Mouse (Mus musculus) forebrain, embryonic 13.5 days (tissue): ENCODE results near the gene Fndc4. TPM values are rescaled to one million over a fixed set of nuclear protein-coding genes. Genes with fewer than 3 reads are reported as not detected.

Experiments used
- ATAC-seq: fragments of 200-750 bp; cut with Nextera tagmentation; 2 replicates; pipeline ENCODE4 v1.8.0; 2017
- H3K27ac ChIP-seq: fragments of 300-500 bp; sonication (generic); 2 replicates; pipeline ENCODE4 v1.5.1; 2015; ENCODE audit warnings: inconsistent platforms, mild to moderate bottlenecking, moderate library complexity
- H3K27me3 ChIP-seq: fragments of 300-500 bp; sonication (generic); 2 replicates; pipeline ENCODE4 v1.6.1; 2015; ENCODE audit warnings: mild to moderate bottlenecking, inconsistent platforms
- H3K36me3 ChIP-seq: fragments of 300-500 bp; sonication (generic); 2 replicates; pipeline ENCODE4 v1.6.1; 2015; ENCODE audit warnings: mild to moderate bottlenecking, inconsistent platforms; ENCODE audit not compliant: poor library complexity, severe bottlenecking
- H3K4me1 ChIP-seq: fragments of 300-500 bp; sonication (generic); 2 replicates; pipeline ENCODE4 v1.6.1; 2015; ENCODE audit warnings: inconsistent platforms
- H3K4me2 ChIP-seq: fragments of 300-500 bp; sonication (generic); 2 replicates; pipeline ENCODE4 v1.6.1; 2015; ENCODE audit warnings: inconsistent platforms, mild to moderate bottlenecking, moderate library complexity
- H3K4me3 ChIP-seq: fragments of 300-500 bp; sonication (generic); 2 replicates; pipeline ENCODE4 v1.5.1; 2015; ENCODE audit warnings: mild to moderate bottlenecking, inconsistent platforms
- H3K9ac ChIP-seq: fragments of 300-500 bp; sonication (generic); 2 replicates; pipeline ENCODE4 v1.6.1; 2015; ENCODE audit warnings: mild to moderate bottlenecking, inconsistent platforms
- H3K9me3 ChIP-seq: fragments of 300-500 bp; sonication (generic); replicated peaks from 2 replicates; pipeline ENCODE4 v1.6.1; 2016; ENCODE audit warnings: inconsistent platforms
- WGBS: fragments of 180-500 bp; shearing (Covaris S2); methylation state at CpG from one replicate; pipeline ENCODE4 v1.1.7; 2015; 5-methylcytosine and 5-hydroxymethylcytosine counted together
- polyA plus RNA-seq: library from polyadenylated mRNA; unstranded; fragments of >200 nt; fragmentation: Nextera tagmentation; extraction: Ambion mirVana; gene quantifications from 2 replicates; pipeline ENCODE4 v1.2.1, GENCODE M21; 2015

Fndc4 gene
- polyA plus RNA-seq, 1 experiment from 2014 or later = 62.1 TPM

DNA sequence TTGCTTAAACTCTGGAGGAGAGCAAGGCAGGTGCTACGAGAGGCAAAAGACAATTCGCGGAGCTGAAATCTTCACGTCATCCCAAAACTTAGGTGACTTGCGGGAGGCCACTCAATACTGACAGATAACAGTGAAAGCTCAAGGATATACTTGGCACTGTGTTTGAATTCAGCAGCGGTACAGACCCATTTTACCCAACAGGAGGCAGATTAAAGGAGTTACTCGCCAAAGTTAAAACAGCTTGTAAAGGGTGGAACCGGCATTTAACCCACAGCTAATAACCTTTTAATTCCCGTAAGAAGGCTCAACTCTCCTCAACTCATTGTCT is 4.6 kb downstream of the Fndc4 start:
- peak overlapping the region; percentile 84 for H3K4me2 ChIP-seq
- 4% methylated on average over 9 of the region's 9 CpGs for WGBS

DNA sequence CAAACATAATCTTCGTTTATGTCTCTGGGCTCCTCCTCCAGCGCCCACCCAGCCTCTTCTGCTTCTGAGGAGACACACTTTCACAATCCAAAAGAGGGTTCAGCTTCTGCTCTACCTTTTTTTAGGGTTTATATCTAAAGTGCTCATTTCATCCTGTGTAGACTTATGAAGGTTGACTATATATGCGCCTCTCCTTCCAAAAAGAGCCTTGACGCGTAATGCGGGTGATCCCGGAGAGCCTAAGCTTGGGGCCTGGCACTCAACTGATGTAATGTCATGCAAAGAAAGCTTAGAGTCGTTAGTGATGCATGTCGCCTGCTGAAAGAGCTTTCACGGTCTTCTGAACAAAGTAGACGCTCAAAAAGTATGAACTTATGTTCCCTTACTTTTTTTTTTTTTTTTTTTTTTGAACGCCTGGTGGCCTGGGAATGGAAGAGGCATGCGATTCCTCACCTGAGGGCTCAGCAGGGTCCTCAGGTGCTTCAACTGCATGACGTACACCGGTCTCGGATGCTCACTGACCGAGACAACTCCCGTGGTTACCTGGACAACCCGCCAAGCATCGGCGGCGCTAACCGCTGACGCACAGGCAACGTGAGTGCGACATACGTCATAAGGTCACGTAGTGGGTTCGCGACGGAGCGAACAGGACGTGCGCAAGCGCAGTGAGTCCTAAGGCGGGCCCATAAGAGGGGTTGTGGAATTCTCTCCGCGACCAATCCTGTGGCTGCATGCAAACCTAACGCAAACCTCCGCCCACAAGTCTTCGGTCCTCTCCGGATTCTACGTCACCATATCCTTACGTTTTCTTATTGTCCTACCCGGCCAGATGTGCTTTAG is 5.1 kb downstream of the Fndc4 start, which contains the start of gene Ift172:
TSS of gene Ift172 (minus strand) at position 596 of the 840 bp plus-strand sequence.
- H3K27ac ChIP-seq = peak within 1 kb of the TSS; percentile 82
- peaks cover 26% of the 10 kb centered on the region for H3K36me3 ChIP-seq
- H3K4me2 ChIP-seq = peak within 1 kb of the TSS; percentile 84
- H3K27me3 ChIP-seq = no peaks in the 10 kb centered on the region
- ATAC-seq = peak; percentile 92
- peak within 1 kb of the TSS; percentile 68 for H3K9ac ChIP-seq
- peaks cover 37% of the 10 kb centered on the region for H3K4me1 ChIP-seq
- H3K4me3 ChIP-seq = peak within 1 kb of the TSS; percentile 52
- H3K9me3 ChIP-seq = no peaks in the 10 kb centered on the region
- WGBS = 3% methylated on average over 45 of the region's 45 CpGs

More for the DNA sequence above, 4.6 kb downstream of the Fndc4 start:
- peak overlapping the region; percentile 52 for H3K4me3 ChIP-seq
- H3K27me3 ChIP-seq = no peaks in the 10 kb centered on the region
- H3K36me3 ChIP-seq = peaks cover 20% of the 10 kb centered on the region
- peaks cover 37% of the 10 kb centered on the region for H3K4me1 ChIP-seq
- H3K9ac ChIP-seq = peak overlapping the region; percentile 68
- no peak for ATAC-seq
- H3K9me3 ChIP-seq = no peaks in the 10 kb centered on the region
- H3K27ac ChIP-seq = peak overlapping the region; percentile 82

DNA sequence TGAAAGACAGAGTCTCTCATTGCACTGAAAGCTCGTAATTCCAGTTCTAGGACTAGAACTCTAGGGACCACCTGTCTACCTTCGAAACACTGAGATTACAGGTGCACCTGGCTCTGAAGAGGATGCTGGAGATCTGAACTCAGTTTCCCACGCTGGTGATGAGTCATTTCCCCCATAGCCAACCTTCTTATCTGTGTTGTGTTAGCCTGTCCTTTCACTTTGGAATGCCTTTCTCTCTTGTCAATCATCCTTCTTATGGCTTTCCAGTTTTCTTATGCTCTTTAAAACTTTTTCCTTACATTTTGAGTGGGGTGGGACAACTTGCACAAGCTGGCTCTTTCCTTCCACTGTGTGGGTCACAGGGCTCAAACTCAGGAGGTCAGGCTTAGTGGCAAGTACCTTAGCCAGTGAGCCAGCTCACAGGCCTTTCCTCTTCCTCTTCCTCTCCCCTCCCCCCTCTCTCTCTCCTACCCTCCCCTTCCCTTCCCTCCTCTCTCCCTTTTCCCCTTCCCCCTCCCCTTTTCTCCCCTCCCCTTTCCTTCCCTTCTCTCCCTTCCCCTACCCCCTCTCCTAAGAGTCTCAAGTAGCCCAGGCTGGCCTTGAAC is 6.2 kb downstream of the Fndc4 start:
- Histone ChIP-seq H3K4me1 (peaks cover 31% of the 10 kb centered on the region), H3K27ac (no peak overlapping the region), H3K9ac (no peak overlapping the region), H3K4me2 (peak overlapping the region; percentile 84), H3K9me3 (no peaks in the 10 kb centered on the region), H3K27me3 (no peaks in the 10 kb centered on the region), H3K4me3 (peak overlapping the region; percentile 52; the same call in 1 of the 2 replicates), H3K36me3 (peaks cover 36% of the 10 kb centered on the region)
- no peak for ATAC-seq
- 84% methylated on average over 3 of the region's 3 CpGs for WGBS

DNA sequence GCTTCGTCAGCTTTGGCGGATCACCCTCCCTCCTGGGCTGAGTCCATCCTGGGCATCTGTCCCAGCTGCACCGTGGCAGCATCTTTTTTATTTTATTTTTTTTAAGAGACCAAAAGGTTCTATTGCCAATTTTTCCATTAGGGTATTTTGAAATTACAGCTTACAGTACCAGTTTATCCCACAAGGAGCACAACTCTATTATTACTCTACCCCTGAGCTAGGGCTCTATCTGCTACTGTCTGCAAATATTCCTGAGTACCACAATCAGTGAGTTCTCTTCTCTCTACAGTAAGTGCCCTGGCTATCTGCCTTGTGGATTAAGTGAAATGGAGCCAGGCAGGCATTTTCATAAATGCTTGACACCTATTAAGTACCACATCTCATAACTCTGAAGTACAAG is 7.2 kb downstream of the Fndc4 start:
- Histone ChIP-seq H3K27ac (no peak overlapping the region), H3K36me3 (peaks cover 45% of the 10 kb centered on the region), H3K9ac (no peak overlapping the region), H3K4me2 (no peak overlapping the region), H3K4me1 (peaks cover 21% of the 10 kb centered on the region), H3K4me3 (no peak overlapping the region), H3K9me3 (no peaks in the 10 kb centered on the region), H3K27me3 (no peaks in the 10 kb centered on the region)
- 73% methylated on average over 3 of the region's 3 CpGs for WGBS
- ATAC-seq = no peak

DNA sequence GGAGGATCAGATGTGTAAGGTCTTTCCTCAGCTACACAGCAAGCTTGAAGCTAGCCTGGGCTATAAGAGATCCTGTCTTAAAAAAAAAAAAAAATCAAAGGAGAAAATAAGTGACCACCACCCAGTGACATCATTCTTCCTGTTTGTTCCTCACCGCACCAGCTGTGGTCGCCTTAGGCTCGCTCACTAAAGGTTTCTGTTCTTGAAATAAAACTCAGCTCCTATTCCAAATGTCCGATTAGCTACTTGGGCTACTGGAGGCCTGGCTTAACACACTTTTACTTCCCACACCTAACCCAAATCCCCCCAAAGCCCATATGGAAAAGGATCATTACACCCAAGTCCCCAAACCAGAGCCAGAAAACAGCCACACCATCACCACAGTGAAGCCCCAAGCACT is 7.7 kb downstream of the Fndc4 start:
- no peak overlapping the region for H3K9ac ChIP-seq
- no peak for ATAC-seq

DNA sequence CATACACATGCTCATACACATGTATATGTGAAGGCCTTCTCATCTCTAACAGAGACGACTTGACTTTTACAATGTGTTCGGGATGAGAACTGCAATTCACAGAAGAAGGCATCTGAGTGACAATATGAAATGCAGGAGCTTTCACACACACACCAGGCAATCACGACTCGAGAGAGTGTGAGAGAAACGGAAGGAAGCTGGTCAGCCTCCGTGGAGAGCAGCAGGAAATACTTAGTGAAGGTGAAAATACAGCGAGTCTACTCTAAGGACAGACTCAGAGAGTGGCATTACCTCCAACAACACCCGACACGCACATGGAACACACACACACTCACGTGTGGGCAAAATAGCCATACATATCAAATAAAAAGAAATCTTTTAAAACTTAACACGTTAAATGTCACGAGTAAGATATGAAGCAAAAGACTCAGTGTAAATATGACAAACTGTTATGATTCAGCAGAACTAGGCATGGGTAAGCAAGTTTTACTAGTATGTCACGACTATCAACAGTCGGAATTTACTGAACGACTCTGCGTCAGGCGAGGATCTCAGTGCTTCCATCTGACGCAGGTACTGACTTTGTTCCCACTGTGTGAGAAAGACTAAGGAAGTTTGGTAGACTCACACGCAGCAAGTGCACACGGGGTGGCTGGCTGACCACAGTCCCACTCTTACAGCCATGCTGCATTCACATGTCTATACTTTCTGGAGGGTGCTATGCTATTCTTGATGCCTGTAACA is 16.5 kb downstream of the Fndc4 start:
- no peaks in the 10 kb centered on the region for H3K9me3 ChIP-seq
- H3K27ac ChIP-seq = no peak overlapping the region
- H3K9ac ChIP-seq = no peak overlapping the region
- no peak overlapping the region for H3K4me3 ChIP-seq
- peaks cover 95% of the 10 kb centered on the region for H3K36me3 ChIP-seq
- H3K4me2 ChIP-seq = no peak overlapping the region
- no peaks in the 10 kb centered on the region for H3K4me1 ChIP-seq
- no peaks in the 10 kb centered on the region for H3K27me3 ChIP-seq
- no peak for ATAC-seq
- WGBS = 89% methylated on average over 20 of the region's 20 CpGs

More for the DNA sequence above, 7.7 kb downstream of the Fndc4 start:
- Histone ChIP-seq H3K36me3 (peaks cover 45% of the 10 kb centered on the region), H3K4me3 (no peak overlapping the region), H3K9me3 (no peaks in the 10 kb centered on the region), H3K4me2 (no peak overlapping the region), H3K27me3 (no peaks in the 10 kb centered on the region), H3K4me1 (peaks cover 18% of the 10 kb centered on the region), H3K27ac (no peak overlapping the region)
- WGBS = 86% methylated on average over 4 of the region's 4 CpGs

DNA sequence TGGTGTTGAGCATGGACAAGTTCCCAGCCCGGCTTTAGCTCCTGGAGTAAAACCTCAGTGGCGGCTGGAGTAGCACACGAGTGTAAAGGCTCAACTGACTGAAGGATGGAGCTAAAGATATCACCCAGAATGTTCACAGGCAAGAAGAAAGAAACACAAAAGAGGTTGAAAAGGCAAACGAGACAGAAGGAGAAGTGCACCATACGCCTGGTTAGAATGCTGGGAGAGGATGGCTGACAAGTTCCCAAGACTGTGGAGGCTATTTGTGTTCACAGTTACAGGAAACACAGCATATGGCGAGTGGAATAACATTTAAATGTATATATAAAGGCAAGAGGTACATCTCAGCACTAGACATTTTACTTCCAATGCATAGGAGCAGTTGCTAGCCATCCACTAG is 22.9 kb downstream of the Fndc4 start:
- ATAC-seq = no peak
- H3K4me3 ChIP-seq = no peak overlapping the region
- no peak overlapping the region for H3K27ac ChIP-seq
- peaks cover 76% of the 10 kb centered on the region for H3K36me3 ChIP-seq
- no peak overlapping the region for H3K4me2 ChIP-seq
- H3K27me3 ChIP-seq = no peaks in the 10 kb centered on the region
- no peak overlapping the region for H3K9ac ChIP-seq
- H3K9me3 ChIP-seq = no peaks in the 10 kb centered on the region
- no peaks in the 10 kb centered on the region for H3K4me1 ChIP-seq
- 78% methylated on average over 6 of the region's 6 CpGs for WGBS

DNA sequence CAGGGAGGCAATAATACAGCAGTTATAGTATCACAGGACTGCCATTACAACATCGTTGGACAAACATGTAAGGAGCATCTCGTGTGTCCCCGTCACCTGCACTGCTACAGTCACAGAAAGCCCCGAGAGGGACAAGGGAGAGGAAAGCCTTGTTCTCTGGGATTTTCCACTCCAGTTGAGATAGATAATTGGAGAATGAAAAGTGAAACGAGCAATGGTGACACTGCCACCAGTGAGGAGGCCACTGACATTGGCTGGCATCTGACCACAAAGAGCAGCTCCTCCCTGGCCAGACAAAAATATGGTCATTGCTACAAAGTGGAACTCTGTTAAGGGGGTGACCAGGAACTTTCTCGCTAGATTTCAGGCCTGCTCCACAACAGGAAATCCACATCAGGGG is 28.2 kb downstream of the Fndc4 start:
- Histone ChIP-seq H3K27me3 (no peaks in the 10 kb centered on the region), H3K9me3 (no peaks in the 10 kb centered on the region), H3K4me2 (no peak overlapping the region), H3K36me3 (peaks cover 89% of the 10 kb centered on the region), H3K4me1 (no peaks in the 10 kb centered on the region), H3K4me3 (no peak overlapping the region), H3K9ac (no peak overlapping the region), H3K27ac (no peak overlapping the region)
- WGBS = 35% methylated on average over 6 of the region's 6 CpGs
- no peak for ATAC-seq

DNA sequence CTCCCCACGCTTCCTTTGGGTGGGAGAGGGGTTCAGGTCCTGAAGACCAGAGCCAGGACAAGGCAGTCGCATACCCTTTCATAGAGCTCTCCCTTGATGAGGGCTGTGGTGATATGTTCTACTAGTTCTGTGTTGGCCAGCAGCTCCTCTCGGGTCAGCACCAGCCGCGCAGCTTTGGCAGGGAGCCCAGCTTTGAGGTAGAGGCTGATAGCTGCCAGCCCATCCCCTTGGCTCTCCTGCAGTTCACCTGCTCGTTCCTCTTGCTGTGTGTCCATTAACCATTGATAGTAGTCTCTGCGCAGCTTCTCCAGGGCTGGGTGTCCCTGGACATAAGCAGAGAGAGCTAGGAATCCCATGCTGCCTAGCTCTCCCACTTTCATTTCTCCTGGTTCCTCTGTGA is 29.8 kb downstream of the Fndc4 start:
- H3K27ac ChIP-seq = no peak overlapping the region
- H3K4me1 ChIP-seq = no peaks in the 10 kb centered on the region
- H3K4me2 ChIP-seq = no peak overlapping the region
- no peaks in the 10 kb centered on the region for H3K27me3 ChIP-seq
- peaks cover 93% of the 10 kb centered on the region for H3K36me3 ChIP-seq
- no peak overlapping the region for H3K9ac ChIP-seq
- no peak for ATAC-seq
- no peak overlapping the region for H3K4me3 ChIP-seq
- WGBS = 88% methylated on average over 7 of the region's 7 CpGs
- no peaks in the 10 kb centered on the region for H3K9me3 ChIP-seq

DNA sequence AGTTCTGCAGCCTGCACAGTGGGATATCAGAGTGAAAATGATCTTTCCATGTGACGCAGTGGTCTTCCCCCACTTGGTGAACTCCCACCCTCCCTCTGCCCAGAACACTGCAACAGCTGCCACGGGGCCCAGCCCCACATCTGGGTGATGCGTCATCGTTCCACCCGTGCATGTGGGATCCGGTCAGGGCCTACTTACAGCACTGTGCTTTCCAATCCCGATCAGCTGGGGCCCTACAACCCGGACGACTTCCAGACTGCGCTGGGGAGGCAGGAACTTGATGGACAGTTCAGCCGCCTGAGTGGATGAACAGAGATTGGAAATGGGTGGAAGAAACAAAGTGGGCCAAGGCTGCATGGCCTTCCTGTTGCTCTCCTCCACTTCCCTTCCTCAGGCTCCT is 38.3 kb downstream of the Fndc4 start:
- Histone ChIP-seq H3K4me2 (no peak overlapping the region), H3K4me3 (no peak overlapping the region), H3K36me3 (peaks cover 90% of the 10 kb centered on the region), H3K27me3 (no peaks in the 10 kb centered on the region), H3K9ac (no peak overlapping the region), H3K9me3 (no peaks in the 10 kb centered on the region), H3K27ac (no peak overlapping the region), H3K4me1 (no peaks in the 10 kb centered on the region)
- WGBS = 94% methylated on average over 11 of the region's 11 CpGs
- no peak for ATAC-seq

DNA sequence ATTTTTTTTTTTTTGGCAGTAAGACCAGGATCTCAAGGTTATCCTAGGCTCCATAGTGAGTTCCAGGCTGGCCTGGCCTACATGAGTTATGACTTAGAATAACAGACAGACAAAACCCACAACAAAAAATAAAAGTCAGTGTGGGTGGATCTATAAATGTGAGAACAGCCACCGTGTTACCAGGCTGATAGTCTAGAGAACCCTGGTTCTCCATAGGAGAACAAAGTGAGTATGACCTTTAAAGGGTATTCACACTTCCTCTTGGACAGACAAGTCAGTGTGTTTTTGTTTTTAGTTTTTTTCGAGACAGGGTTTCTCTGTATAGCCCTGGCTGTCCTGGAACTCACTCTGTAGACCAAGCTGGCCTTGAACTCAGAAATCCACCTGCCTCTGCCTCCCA is 39.9 kb downstream of the Fndc4 start:
- no peak for ATAC-seq
- Histone ChIP-seq H3K4me2 (no peak overlapping the region), H3K4me1 (peaks cover 12% of the 10 kb centered on the region), H3K9ac (no peak overlapping the region), H3K9me3 (no peaks in the 10 kb centered on the region), H3K36me3 (peaks cover 90% of the 10 kb centered on the region), H3K27ac (no peak overlapping the region), H3K27me3 (no peaks in the 10 kb centered on the region), H3K4me3 (no peak overlapping the region)
- 85% methylated on average over 2 of the region's 2 CpGs for WGBS

DNA sequence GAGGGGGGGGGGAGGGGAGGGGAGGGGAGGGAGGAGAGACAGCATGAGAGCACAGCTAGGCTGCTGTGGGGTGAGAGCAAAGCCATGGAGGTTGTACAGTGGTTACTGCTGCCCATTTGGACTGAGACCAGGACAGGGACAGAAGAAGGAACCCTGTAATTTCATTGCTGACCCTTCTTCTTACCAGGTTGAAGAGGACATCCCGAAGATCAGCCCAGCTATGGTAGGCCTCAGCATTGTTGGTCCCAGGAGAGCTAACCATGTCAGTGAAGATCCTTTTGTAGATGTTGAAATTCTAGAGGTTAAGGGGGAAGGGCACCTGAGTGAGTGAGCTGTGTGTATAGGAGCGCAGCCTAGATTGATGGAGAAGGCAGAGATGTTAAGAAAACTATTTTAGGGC is 40.5 kb downstream of the Fndc4 start:
- Histone ChIP-seq H3K4me1 (peaks cover 13% of the 10 kb centered on the region), H3K4me2 (no peak overlapping the region), H3K27ac (no peak overlapping the region), H3K27me3 (no peaks in the 10 kb centered on the region), H3K9me3 (no peaks in the 10 kb centered on the region), H3K36me3 (peaks cover 90% of the 10 kb centered on the region), H3K9ac (no peak overlapping the region), H3K4me3 (no peak overlapping the region)
- no peak for ATAC-seq
- 90% methylated on average over 2 of the region's 2 CpGs for WGBS
